Mouse (Mus musculus): ENCODE data around the gene Ranbp6.

Gene Ranbp6

GRCm38 (mm10) chr19:29812581-29813460, at the start of gene Ranbp6:
Gene Ranbp6 (minus strand): TSS chr19:29812974.
- DNase-seq (ENCODE audit: low read depth, low spot score), result peak; percentile 73

- DNase-seq (ENCODE audit: low read depth, low spot score), result no peak
These were observed 48.0 kb upstream of the Ranbp6 start for GRCm38 (mm10) chr19:29860816-29861215.

- no peak for DNase-seq (ENCODE audit: low read depth, low spot score)
These were observed 44.5 kb upstream of the Ranbp6 start for GRCm38 (mm10) chr19:29857267-29857666.

- no peak for DNase-seq (ENCODE audit: low read depth, low spot score)
These were observed 40.9 kb upstream of the Ranbp6 start for GRCm38 (mm10) chr19:29853711-29854110.

DNA sequence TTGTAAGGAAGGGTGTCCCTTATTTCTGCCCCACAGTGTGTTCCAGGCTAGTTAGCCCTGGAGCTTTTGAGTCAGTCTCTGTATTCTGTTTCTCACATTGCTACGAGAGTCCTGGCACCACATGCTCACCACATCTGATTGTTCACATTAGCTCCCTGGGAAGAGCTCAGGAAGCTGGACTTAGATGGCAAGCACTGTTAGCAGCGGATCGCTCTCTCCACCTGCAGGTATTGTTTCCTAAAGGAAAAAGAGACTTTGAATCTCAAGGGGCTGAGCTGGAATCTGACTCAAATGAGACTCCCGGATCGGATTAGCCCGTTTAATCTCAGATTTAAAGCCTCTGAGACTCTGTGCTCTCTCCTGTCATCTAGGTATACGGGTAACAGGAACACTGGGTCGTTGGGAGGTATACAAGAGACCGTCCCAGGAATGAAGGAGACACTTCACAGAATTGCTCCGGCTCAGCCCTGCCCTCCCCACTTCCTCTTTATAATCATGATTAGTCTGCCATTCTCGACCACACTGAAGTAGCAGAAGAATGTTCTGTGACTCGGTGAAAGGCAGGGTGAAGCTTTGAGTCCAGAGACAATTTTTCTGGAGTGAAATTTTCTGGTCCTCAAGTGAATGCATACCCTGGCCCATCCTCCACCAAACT, 38.4 kb upstream of the Ranbp6 start:
- no peak for DNase-seq (ENCODE audit: low read depth, low spot score)

- no peak for DNase-seq (ENCODE audit: low read depth, low spot score)
These were observed 37.3 kb upstream of the Ranbp6 start for GRCm38 (mm10) chr19:29849924-29850551.

GRCm38 (mm10) chr19:29844036-29844661, 31.4 kb upstream of the Ranbp6 start:
- DNase-seq (ENCODE audit: low read depth, low spot score), result no peak

GRCm38 (mm10) chr19:29843641-29844035, 30.9 kb upstream of the Ranbp6 start:
- no peak for DNase-seq (ENCODE audit: low read depth, low spot score)

DNA sequence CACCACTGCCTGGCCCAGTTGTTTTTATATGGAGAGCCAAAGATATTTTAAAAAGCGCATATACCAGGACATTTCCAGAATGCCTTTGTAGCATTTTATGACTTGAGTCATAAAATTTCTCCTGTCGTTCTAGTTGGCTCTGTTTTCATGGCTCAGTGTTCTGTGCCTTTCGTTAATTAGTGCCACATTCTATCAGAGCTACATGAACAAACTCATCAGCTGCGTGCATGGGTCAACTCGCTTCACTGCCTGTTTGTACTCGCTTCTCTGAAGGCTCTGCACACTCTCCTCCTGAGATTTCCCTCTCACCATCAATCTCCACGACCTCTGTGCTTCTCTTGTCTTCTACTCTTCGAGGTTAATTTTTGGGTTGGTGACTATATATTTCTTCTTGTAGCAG, 30.2 kb upstream of the Ranbp6 start:
- DNase-seq (ENCODE audit: low read depth, low spot score), result no peak

DNA sequence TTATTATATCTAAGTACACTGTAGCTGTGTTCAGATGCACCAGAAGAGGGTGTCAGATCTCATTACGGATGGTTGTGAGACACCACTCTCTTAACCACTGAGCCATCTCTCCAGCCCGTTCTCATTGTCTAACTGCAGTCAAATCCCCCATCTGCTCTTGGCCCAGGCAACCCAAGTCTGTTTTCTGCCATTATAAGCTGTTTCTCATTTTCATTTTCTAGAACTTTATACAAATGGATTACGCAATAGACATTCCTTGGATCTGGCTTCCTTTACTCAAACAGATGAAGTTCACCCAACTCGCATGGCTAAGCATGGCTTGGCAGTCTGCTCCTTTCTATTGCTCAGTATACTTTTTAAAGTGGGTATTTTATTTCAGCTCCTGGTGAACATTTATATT, 27.9 kb upstream of the Ranbp6 start:
- no peak for DNase-seq (ENCODE audit: low read depth, low spot score)

GRCm38 (mm10) chr19:29838636-29839135, 25.9 kb upstream of the Ranbp6 start:
- no peak for DNase-seq (ENCODE audit: low read depth, low spot score)

DNA sequence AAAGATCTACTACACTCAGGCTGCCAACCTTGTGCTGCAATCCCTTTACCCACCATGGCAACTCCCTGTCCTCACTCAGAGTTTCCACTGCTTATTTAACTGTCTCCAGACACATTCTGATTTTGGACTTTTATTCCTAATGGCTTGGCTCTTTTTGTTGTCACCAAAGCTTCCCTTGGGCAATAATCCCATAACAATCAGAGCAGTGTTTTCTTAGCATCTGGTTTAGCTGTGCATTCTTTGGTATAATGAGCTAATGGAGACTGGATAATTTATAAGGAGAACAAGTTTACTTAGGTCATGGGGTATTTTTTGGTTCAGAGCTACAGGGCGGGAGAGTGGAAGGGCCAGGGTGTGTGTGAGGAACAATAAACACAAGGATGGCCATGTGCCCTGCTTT, 25.4 kb upstream of the Ranbp6 start:
- no peak for DNase-seq (ENCODE audit: low read depth, low spot score)

- no peak for DNase-seq (ENCODE audit: low read depth, low spot score)
These were observed 22.7 kb upstream of the Ranbp6 start for GRCm38 (mm10) chr19:29835364-29836034.

DNA sequence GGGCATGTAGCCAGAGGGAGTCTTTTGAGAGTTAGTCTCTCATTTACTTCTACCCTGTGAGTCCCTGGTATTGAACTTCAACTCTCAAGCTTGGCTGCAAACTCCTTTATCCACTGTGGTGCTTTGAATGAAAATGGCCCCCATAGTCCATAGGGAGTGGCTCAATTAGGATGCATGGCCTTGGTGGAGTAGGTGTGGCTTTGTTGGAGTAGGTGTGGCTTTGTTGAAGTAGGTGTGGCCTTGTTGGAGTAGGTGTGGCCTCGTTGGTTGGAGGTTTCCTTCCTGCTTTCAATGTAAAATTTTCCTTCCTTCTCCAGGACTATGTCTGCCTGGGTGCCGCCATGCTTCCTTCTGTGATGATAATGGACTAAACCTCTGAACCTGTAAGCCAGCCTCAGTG, 18.1 kb upstream of the Ranbp6 start:
- no peak for DNase-seq (ENCODE audit: low read depth, low spot score)

- DNase-seq (ENCODE audit: low read depth, low spot score), result no peak
These were observed 15.8 kb upstream of the Ranbp6 start for GRCm38 (mm10) chr19:29828558-29828957.

DNA sequence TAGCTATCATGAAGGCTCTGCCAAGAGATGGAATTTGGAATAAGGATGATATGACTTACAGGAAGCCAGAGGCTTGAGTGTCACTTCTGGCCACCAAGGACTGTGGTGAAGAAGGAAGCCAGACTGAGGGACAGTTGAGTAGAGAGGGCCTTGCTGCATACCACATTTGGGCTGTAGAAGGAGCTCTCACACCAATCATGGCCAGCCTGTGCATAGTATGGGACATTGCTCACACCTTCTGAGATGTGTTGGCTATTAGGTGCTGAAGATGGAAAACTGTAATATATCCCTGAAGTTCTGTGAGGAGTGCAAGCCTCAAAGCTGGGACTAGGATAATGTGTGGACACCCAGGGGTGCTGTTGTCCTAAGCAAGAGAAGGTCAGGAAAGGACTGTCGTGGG, 13.9 kb upstream of the Ranbp6 start:
- DNase-seq (ENCODE audit: low read depth, low spot score), result no peak

DNA sequence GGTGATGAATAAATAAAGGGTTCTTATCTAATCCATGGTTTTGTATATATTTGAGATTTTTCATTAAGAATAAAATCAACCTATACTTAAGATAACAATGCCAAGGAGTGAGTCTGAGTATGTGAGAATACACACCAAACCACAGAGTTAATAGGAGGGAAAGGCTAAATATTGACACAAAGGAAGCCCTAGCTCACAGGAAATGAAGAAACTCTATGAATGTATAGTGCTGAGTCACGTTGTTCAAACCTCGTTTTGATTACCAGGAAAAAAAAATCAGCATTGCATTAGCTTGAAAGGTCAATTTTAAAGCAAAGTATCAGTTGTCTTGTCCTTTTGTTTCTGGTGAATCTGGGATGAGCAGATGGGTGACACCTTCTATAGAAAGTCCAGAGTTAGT, 12.2 kb upstream of the Ranbp6 start:
- no peak for DNase-seq (ENCODE audit: low read depth, low spot score)

DNA sequence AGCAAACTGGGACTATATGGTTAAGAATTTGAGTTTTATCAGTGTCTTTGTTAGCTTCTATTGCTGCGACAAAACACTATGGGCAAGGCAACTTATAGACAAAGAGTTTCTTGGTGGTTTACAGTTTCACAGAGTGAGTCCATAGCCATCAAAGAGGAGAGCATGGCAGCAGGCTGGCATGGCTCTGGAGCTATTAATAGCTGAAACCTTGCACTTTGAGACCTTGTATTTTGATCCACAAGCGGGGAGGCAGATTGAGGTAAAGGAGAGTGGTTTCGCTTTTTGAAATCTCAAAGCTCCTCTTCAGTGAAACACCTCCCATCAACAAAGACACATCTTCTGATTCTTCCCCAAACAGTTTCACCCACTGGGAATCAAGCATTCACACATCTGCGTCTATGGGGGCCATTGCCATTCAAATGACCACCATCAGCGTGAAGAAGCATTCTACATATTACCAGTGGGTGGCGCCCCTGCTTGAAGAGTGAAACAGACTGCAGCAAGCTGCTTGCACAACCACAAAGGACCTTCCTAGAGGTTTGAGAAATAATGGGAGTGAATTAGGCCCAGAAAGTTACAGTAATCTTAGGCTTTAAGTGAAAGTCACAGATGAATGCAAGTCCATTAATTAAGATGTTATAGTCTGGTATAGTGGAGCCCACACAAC, 11.4 kb upstream of the Ranbp6 start:
- DNase-seq (ENCODE audit: low read depth, low spot score), result peak; percentile 45

- no peak for DNase-seq (ENCODE audit: low read depth, low spot score)
These were observed 10.8 kb upstream of the Ranbp6 start for GRCm38 (mm10) chr19:29823456-29824010.

GRCm38 (mm10) chr19:29820966-29821365, 8.2 kb upstream of the Ranbp6 start:
- DNase-seq (ENCODE audit: low read depth, low spot score), result peak; percentile 46

All from embryo, embryonic 11.5 days (tissue).